Mouse (Mus musculus): ENCODE results near the gene Nadk2. TPM values are rescaled to one million over a fixed set of nuclear protein-coding genes. Genes with fewer than 3 reads are reported as not detected.

Gene Nadk2
- polyA plus RNA-seq, 1 experiment from 2014 or later = 26.5 TPM

DNA sequence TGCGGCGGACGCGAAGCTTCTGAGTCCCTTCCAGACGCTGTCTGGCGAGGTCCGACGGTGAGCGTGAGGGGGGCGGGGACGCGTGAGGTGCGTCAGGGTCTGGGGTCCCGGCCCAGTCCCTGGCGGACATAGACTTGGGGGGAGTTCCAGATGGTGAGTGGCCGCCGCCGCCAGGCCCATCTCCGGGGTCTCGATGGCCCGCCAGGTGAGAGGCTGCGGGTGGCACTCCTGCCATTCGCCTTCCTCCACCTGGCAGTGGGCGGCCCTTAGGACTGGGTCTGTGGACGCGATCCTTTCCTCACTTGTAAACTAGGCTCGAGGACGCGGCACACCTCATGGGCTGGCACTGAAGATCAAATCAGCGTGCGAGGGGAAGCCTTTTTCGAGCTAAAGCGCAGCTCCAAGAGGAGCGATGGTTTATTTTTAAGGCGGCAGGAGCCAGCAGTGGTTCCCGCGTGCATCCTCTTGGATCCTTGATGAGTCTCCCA, 69.7 kb downstream of the Nadk2 start:
- peak overlapping the region; percentile 92 for H3K4me3 ChIP-seq

DNA sequence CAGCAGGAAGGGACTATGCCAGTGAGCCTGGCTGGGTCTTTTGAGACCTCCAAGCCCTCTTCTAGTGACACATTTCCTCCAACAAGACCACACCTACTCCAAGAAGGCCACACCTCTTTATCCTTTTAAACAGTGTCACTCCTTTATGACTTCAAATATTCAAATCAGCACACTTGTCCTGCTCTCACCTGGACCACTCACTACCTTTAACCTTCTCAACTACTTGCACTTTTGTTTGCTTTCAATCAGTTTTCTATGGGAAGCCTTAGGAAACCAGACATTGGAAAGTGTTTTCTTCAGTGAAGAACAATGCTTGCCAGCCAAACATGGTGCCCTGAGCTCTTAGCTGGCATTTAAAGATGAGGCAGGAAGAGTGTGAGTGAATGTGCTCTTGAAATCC, 84.3 kb downstream of the Nadk2 start, which contains the start of gene Skp2:
TSS of gene Skp2 (minus strand) at position 101 of the 400 bp plus-strand sequence.
- Histone ChIP-seq H3K27me3 (no peaks in the 10 kb centered on the region), H3K4me2 (no peak within 1 kb of the TSS), H3K4me3 (no peak within 1 kb of the TSS), H3K36me3 (peaks cover 49% of the 10 kb centered on the region), H3K27ac (replicated peaks) (no peak within 1 kb of the TSS), H3K9me3 (no peaks in the 10 kb centered on the region), H3K4me1 (replicated peaks) (no peaks in the 10 kb centered on the region), H3K9ac (no peak within 1 kb of the TSS)
- no peak for ATAC-seq (ENCODE audit: low FRiP score, low read depth)

More for the DNA sequence above, 69.7 kb downstream of the Nadk2 start:
- H3K4me1 ChIP-seq (replicated peaks) = peaks cover 38% of the 10 kb centered on the region
- H3K4me2 ChIP-seq = peak overlapping the region; percentile 85
- no peaks in the 10 kb centered on the region for H3K9me3 ChIP-seq
- H3K27me3 ChIP-seq = no peaks in the 10 kb centered on the region
- under 1% methylated on average over 37 of the region's 37 CpGs for WGBS
- H3K27ac ChIP-seq (replicated peaks) = peak overlapping the region; percentile 92
- peak; percentile 93 for ATAC-seq (ENCODE audit: low FRiP score, low read depth)
- H3K36me3 ChIP-seq = peaks cover 18% of the 10 kb centered on the region
- peak overlapping the region; percentile 88 for H3K9ac ChIP-seq

Other genes starting within 250 kb of the Nadk2 start
- gene Ranbp3l, start 103.3 kb upstream of the Nadk2 start, polyA plus RNA-seq (2015; fragmentation: Nextera tagmentation; extraction: Ambion mirVana) = 12.4 and 14.1 TPM in 2 replicates
- gene Lmbrd2, start 69.3 kb downstream of the Nadk2 start, polyA plus RNA-seq (2015; fragmentation: Nextera tagmentation; extraction: Ambion mirVana) = 3.5 TPM in 2 replicates
- gene Skp2, start 84.2 kb downstream of the Nadk2 start, polyA plus RNA-seq (2015; fragmentation: Nextera tagmentation; extraction: Ambion mirVana) = 19.7 and 22.8 TPM in 2 replicates
- gene Ugt3a1, start 205.6 kb downstream of the Nadk2 start, polyA plus RNA-seq (2015; fragmentation: Nextera tagmentation; extraction: Ambion mirVana) = not detected in 2 replicates

Data from hindbrain, embryonic 15.5 days (tissue).